Mouse (Mus musculus) kidney, embryonic 15.5 days (tissue): Measurements from ENCODE around the gene Lrmda. TPM values are rescaled to one million over a fixed set of nuclear protein-coding genes. Genes with fewer than 3 reads are reported as not detected.
"Not testable (repeated sequence)": the region's sequence is repeated elsewhere in the genome, so short reads cannot be mapped to it uniquely, and the experiment has no call there.

Source experiments
- ATAC-seq: fragments of 200-750 bp; cut with Nextera tagmentation; replicated peaks from 2 replicates; pipeline ENCODE4 v1.8.0; 2017; ENCODE audit warnings: moderate TSS enrichment; ENCODE audit not compliant: low FRiP score
- H3K27ac ChIP-seq: fragments of 300-500 bp; sonication (generic); 2 replicates; pipeline ENCODE4 v1.5.1; 2015; ENCODE audit warnings: mild to moderate bottlenecking, inconsistent platforms
- H3K27me3 ChIP-seq: fragments of 300-500 bp; sonication (generic); 2 replicates; pipeline ENCODE4 v1.6.1; 2015; ENCODE audit warnings: inconsistent platforms
- H3K36me3 ChIP-seq: fragments of 300-500 bp; sonication (generic); 2 replicates; pipeline ENCODE4 v1.6.1; 2015; ENCODE audit warnings: inconsistent platforms
- H3K4me1 ChIP-seq: fragments of 300-500 bp; sonication (generic); 2 replicates; pipeline ENCODE4 v1.6.1; 2015; ENCODE audit warnings: inconsistent platforms
- H3K4me2 ChIP-seq: fragments of 300-500 bp; sonication (generic); 2 replicates; pipeline ENCODE4 v1.6.1; 2015; ENCODE audit warnings: moderate library complexity, mild to moderate bottlenecking, inconsistent platforms
- H3K4me3 ChIP-seq: fragments of 300-500 bp; sonication (generic); replicated peaks from 2 replicates; pipeline ENCODE4 v1.5.1; 2015; ENCODE audit warnings: mild to moderate bottlenecking, inconsistent platforms
- H3K9ac ChIP-seq: fragments of 300-500 bp; sonication (generic); 2 replicates; pipeline ENCODE4 v1.6.1; 2015; ENCODE audit warnings: mild to moderate bottlenecking, inconsistent platforms
- H3K9me3 ChIP-seq: fragments of 300-500 bp; sonication (generic); replicated peaks from 2 replicates; pipeline ENCODE4 v1.6.1; 2016; ENCODE audit warnings: inconsistent platforms
- WGBS: fragments of 180-500 bp; shearing (Covaris S2); methylation state at CpG from one replicate; pipeline ENCODE4 v1.1.7; 2015; ENCODE audit warnings: mixed read lengths; 5-methylcytosine and 5-hydroxymethylcytosine counted together
- polyA plus RNA-seq: library from polyadenylated mRNA; unstranded; fragments of >200 nt; fragmentation: Nextera tagmentation; extraction: Ambion mirVana; gene quantifications from 2 replicates; pipeline ENCODE4 v1.2.1, GENCODE M21; 2015

Lrmda gene
- polyA plus RNA-seq, 1 experiment from 2014 or later: 1.1 TPM

- H3K27ac ChIP-seq: peak overlapping the region; percentile 92
- H3K4me3 ChIP-seq, ATAC-seq, H3K9ac ChIP-seq, H3K4me2 ChIP-seq, H3K9me3 ChIP-seq, H3K27me3 ChIP-seq, H3K36me3 ChIP-seq: not testable (repeated sequence)
- H3K4me1 ChIP-seq: peaks cover 38% of the 10 kb centered on the region
- 79% methylated on average over 4 of the region's 4 CpGs for WGBS
These were observed 782.2 kb downstream of the Lrmda start for GRCm38 (mm10) chr14:22801714-22802113.

- Histone ChIP-seq H3K4me2 (peak overlapping the region; percentile 53), H3K27me3 (no peaks in the 10 kb centered on the region)
- ATAC-seq: 0 out of 2 replicates have a peak, but pooled peaks have one; percentile 46
These were observed 787.8 kb downstream of the Lrmda start for GRCm38 (mm10) chr14:22807324-22807723.

DNA sequence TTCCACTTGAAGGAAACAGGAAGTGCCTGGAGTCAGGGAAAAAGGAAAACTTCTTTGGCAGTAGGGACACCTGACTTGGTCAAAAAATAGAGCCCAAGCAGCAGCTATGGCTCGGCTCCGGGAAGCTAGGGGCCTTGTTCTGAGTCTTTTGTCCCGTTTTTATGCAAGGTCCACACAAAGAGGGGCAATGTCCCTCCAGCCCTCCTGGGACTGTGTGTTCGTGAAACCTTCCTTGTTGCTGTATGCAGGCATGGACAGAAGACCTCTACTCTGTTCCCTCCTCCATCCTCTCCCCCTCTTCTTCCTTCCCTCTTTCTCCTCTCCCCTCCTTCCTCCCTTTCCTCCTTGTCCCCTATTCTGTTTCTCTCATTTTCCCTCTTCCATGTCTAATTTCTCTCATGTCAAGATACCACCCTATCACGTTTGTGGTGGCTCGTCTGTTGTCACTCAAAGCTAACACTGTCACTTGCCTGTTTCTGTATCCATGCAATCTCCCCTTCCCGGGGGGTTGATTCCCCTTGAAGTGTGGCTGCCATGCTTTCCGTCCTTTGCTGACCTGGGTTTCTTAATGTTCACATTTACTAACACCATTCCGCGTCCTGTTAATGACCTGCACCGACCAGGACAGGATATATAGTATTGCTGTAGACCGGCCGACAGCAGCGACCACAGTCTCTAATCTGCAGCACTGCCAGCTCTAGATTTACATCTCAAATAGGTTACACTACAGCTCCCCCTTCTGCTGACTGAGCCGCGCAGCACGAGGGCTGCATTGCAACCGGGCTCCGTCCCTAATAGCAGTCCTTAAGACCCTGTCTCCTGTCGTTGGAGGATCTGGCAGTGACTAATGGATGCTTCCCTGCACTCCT, 788.4 kb downstream of the Lrmda start:
- peak overlapping the region; percentile 12; the same call in 1 of the 2 replicates for H3K4me3 ChIP-seq
- no peaks in the 10 kb centered on the region for H3K9me3 ChIP-seq
- H3K4me1 ChIP-seq: peaks cover 70% of the 10 kb centered on the region
- H3K9ac ChIP-seq: peak overlapping the region; percentile 3
- no peaks in the 10 kb centered on the region for H3K36me3 ChIP-seq
- peak overlapping the region; percentile 87 for H3K27ac ChIP-seq
- peak; percentile 91 for ATAC-seq
- peak overlapping the region; percentile 53 for H3K4me2 ChIP-seq
- WGBS: under 1% methylated on average over 20 of the region's 20 CpGs
- H3K27me3 ChIP-seq: no peaks in the 10 kb centered on the region

More at GRCm38 (mm10) chr14:22807324-22807723, 787.8 kb downstream of the Lrmda start:
- Histone ChIP-seq H3K27ac (peak overlapping the region; percentile 87), H3K9ac (no peak overlapping the region), H3K4me1 (peaks cover 64% of the 10 kb centered on the region), H3K9me3 (no peaks in the 10 kb centered on the region), H3K4me3 (no peak overlapping the region), H3K36me3 (no peaks in the 10 kb centered on the region)
- WGBS: 8% methylated on average over 3 of the region's 3 CpGs

GRCm38 (mm10) chr14:22808595-22809166, 789.2 kb downstream of the Lrmda start:
- Histone ChIP-seq H3K36me3 (no peaks in the 10 kb centered on the region), H3K27ac (peak overlapping the region; percentile 87), H3K4me3 (no peak overlapping the region), H3K4me2 (peak overlapping the region; percentile 53), H3K9ac (no peak overlapping the region), H3K9me3 (no peaks in the 10 kb centered on the region), H3K27me3 (no peaks in the 10 kb centered on the region), H3K4me1 (peaks cover 76% of the 10 kb centered on the region)
- WGBS: 21% methylated on average over 5 of the region's 5 CpGs
- no peak; the same call in 1 of the 2 replicates for ATAC-seq

DNA sequence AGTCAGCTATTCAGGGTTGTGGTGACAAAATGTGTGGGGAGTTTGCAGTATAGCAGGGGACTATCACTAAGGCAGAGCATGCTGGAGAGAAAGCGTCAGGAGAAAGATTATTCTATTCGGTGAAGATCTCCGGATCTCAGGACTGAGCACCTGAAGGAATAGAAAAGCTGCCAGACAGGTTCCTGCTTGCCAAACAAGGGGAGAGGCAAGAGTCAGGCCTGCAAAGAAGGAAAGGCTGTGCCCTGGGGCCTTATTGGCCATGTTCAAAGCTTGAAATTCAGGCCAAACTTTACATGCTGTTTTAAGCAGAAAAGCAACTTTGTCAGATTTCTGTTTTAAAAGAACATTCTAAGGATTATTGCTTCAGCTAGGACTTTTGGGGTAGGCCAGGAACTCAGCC, 789.7 kb downstream of the Lrmda start:
- H3K4me3 ChIP-seq: no peak overlapping the region
- ATAC-seq: no peak
- H3K4me2 ChIP-seq: no peak overlapping the region
- 59% methylated on average over 3 of the region's 3 CpGs for WGBS
- H3K4me1 ChIP-seq: peaks cover 81% of the 10 kb centered on the region
- H3K9ac ChIP-seq: no peak overlapping the region
- no peaks in the 10 kb centered on the region for H3K9me3 ChIP-seq
- no peaks in the 10 kb centered on the region for H3K27me3 ChIP-seq
- no peaks in the 10 kb centered on the region for H3K36me3 ChIP-seq
- peak overlapping the region; percentile 87 for H3K27ac ChIP-seq

DNA sequence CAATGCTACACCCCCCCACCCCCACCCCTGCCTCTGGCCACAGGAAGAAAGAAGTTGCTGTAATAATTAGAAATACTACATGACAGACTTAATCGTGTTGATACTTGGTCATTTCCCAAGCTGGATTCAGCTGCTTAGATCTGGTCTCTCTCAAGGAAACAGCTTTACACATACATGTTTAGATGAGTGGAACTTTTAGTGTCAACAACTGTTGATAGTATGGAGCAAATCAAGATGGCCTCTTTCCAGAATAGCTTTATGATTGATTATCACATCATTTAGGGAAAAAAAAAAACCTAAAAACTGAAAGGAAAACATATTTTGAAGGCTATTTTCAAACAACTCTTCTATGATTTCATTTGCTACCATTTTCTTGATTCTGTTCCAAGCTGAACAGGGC, 791.0 kb downstream of the Lrmda start:
- peak overlapping the region; percentile 87 for H3K27ac ChIP-seq
- H3K9me3 ChIP-seq: no peaks in the 10 kb centered on the region
- ATAC-seq: no peak
- no peaks in the 10 kb centered on the region for H3K27me3 ChIP-seq
- H3K4me2 ChIP-seq: no peak overlapping the region
- H3K36me3 ChIP-seq: no peaks in the 10 kb centered on the region
- H3K9ac ChIP-seq: no peak overlapping the region
- 50% methylated on average over 1 of the region's 1 CpGs for WGBS
- peaks cover 85% of the 10 kb centered on the region for H3K4me1 ChIP-seq
- no peak overlapping the region for H3K4me3 ChIP-seq

DNA sequence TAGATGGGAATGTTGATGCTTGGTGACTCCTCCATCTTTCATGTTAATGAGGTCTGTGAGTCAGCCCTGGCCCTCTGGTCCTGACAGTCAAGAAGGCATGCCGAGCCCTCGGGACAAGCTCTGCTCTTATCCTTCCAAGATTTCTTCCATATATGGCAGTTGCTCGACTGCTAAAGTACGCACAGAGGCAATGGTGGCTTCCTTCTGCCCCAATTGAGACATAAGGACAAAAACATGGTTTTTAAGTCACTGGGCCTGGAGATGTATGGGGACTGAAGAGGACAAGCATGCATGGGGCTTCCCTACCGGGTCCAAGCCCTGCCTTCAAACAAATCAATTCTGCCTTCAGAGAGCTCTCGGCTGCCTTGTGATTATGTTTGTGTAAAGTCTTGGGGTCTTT, 793.3 kb downstream of the Lrmda start:
- ATAC-seq: no peak
- H3K27me3 ChIP-seq: no peaks in the 10 kb centered on the region
- peak overlapping the region; percentile 95 for H3K27ac ChIP-seq
- 17% methylated on average over 6 of the region's 6 CpGs for WGBS
- H3K36me3 ChIP-seq: no peaks in the 10 kb centered on the region
- H3K9ac ChIP-seq: no peak overlapping the region
- H3K4me2 ChIP-seq: no peak overlapping the region
- H3K9me3 ChIP-seq: no peaks in the 10 kb centered on the region
- H3K4me3 ChIP-seq: no peak overlapping the region
- H3K4me1 ChIP-seq: peaks cover 76% of the 10 kb centered on the region

DNA sequence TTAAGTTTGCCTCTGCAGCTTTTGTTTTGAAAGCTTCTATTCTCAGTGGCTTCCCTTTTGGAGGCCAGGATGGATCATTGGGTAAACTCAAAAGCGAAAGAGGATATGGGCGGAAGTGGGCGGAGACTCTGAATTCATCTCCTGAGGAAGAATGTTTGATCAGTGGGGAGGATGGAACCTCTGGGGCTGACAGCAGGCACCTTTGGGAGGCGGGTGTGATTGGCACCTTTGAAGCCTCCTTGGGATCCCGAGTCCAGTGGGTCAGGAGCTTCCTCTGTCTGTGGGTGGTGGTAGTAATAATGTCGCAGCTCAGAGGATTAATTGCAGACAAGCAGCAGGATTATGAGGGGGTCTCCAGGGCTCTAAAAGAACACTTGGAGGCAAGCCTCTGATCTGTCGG, 793.9 kb downstream of the Lrmda start:
- H3K4me1 ChIP-seq: peaks cover 74% of the 10 kb centered on the region
- 6% methylated on average over 7 of the region's 7 CpGs for WGBS
- peak; percentile 82 for ATAC-seq
- no peaks in the 10 kb centered on the region for H3K36me3 ChIP-seq
- no peak overlapping the region for H3K9ac ChIP-seq
- H3K4me2 ChIP-seq: peak overlapping the region; percentile 41
- H3K4me3 ChIP-seq: no peak overlapping the region
- peak overlapping the region; percentile 95 for H3K27ac ChIP-seq
- H3K9me3 ChIP-seq: no peaks in the 10 kb centered on the region
- H3K27me3 ChIP-seq: no peaks in the 10 kb centered on the region

GRCm38 (mm10) chr14:22814811-22815345, 795.4 kb downstream of the Lrmda start:
- Histone ChIP-seq H3K9me3 (no peaks in the 10 kb centered on the region), H3K4me1 (peaks cover 62% of the 10 kb centered on the region), H3K4me2 (no peak overlapping the region), H3K36me3 (no peaks in the 10 kb centered on the region), H3K4me3 (no peak overlapping the region), H3K27ac (peak overlapping the region; percentile 95), H3K9ac (no peak overlapping the region), H3K27me3 (no peaks in the 10 kb centered on the region)
- 51% methylated on average over 9 of the region's 9 CpGs for WGBS
- no peak for ATAC-seq

GRCm38 (mm10) chr14:22817346-22818201, 798.1 kb downstream of the Lrmda start:
- no peaks in the 10 kb centered on the region for H3K27me3 ChIP-seq
- H3K27ac ChIP-seq: peak overlapping the region; percentile 63; the same call in 1 of the 2 replicates
- 44% methylated on average over 6 of the region's 6 CpGs for WGBS
- no peaks in the 10 kb centered on the region for H3K9me3 ChIP-seq
- ATAC-seq: 0 out of 2 replicates have a peak, but pooled peaks have one; percentile 19
- no peak overlapping the region for H3K9ac ChIP-seq
- peaks cover 43% of the 10 kb centered on the region for H3K4me1 ChIP-seq
- no peaks in the 10 kb centered on the region for H3K36me3 ChIP-seq
- no peak overlapping the region for H3K4me2 ChIP-seq
- H3K4me3 ChIP-seq: no peak overlapping the region

DNA sequence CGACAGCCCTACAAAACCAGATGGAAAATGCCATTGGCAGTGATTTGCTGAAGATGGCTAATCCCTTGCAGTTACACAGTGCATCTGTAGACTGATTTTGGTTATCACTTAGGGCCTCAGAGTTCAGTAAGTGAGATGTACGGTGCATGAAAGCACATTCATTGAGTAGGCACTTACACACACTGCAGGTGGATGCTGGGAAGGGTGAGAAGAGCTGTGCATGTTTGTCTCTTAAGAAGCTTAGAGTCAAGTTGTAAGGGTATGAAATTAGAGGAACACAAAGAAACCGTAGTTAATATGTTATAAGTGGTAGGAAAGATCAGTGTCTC, 798.7 kb downstream of the Lrmda start:
- Histone ChIP-seq H3K4me3 (no peak overlapping the region), H3K9me3 (no peaks in the 10 kb centered on the region), H3K36me3 (no peaks in the 10 kb centered on the region), H3K9ac (no peak overlapping the region), H3K4me1 (peaks cover 41% of the 10 kb centered on the region), H3K27me3 (no peaks in the 10 kb centered on the region), H3K27ac (peak overlapping the region; percentile 63; the same call in 1 of the 2 replicates), H3K4me2 (no peak overlapping the region)
- ATAC-seq: no peak
- WGBS: 43% methylated on average over 3 of the region's 3 CpGs
